Mouse (Mus musculus) cerebellum, postnatal 25 days (tissue): ENCODE measurements at regions not wholly inside any gene's neighbourhood (a gene's known extent, or its start where the extent isn't known, plus 50 kb on each side); places are given as distances from the start of the nearest gene placed in this dataset.

Source experiments
- DNase-seq, 2 experiments: peaks; one replicate each; pipeline ENCODE4 v3.0.0; 2021; ENCODE audit warnings: mixed read lengths in 2 of 2

DNA sequence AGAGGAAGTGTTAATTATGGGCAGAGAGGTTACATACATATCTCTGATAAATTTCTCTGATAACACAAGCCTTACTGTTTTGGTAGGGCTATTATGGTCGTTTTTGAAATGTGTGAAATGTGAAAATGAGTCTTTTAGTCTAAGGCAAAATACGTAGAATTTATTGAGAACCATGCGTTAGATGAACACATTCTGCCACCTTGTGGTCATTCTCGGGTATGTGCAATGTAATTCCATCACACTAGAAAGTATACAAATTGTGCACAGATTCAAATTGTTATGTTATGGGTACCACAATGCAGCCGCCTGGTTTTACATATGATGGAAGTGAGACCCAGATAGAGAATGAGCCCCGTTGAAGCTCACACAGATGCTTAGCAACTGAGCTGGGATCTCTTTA lies 138.7 kb downstream of the Cdr1 start:
- peak in 1 of 2 experiments; percentile 27 for DNase-seq

DNA sequence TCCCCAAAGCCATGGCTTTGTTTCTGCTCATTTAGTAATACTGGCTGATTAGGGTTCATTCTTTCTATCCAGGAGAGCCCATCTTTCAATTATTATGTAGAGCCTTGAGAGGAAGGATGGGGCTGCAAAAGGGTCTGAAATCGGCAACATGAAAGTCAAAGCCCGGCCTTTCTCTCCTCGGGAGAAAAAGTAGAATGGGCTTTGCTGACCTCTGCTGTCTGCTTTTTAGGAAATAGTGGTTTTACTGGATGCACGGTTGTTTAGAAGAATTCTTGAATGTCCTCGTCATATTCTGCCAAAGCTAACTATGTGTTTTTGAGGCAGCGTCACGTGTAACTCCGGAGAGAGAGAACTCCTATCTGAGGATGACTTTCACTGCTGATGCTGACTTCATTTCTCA lies 142.2 kb downstream of the Cdr1 start:
- DNase-seq = no peak
